Mouse (Mus musculus) spleen, adult 2 months (tissue): Measurements from ENCODE around the gene Wdr93.

Source experiments
- CTCF ChIP-seq: fragments of 200-500 bp; IDR thresholded peaks from 2 replicates; pipeline ENCODE4 v1.5.1; 2011; ENCODE audit warnings: mild to moderate bottlenecking, inconsistent platforms; ENCODE audit not compliant: insufficient read depth, insufficient read length, insufficient replicate concordance; ENCODE audit errors: extremely low read depth
- POLR2A ChIP-seq: fragments of 200-500 bp; IDR thresholded peaks from 2 replicates; pipeline ENCODE4 v1.6.1; 2011; ENCODE audit warnings: low read depth, low read length, inconsistent platforms

DNA sequence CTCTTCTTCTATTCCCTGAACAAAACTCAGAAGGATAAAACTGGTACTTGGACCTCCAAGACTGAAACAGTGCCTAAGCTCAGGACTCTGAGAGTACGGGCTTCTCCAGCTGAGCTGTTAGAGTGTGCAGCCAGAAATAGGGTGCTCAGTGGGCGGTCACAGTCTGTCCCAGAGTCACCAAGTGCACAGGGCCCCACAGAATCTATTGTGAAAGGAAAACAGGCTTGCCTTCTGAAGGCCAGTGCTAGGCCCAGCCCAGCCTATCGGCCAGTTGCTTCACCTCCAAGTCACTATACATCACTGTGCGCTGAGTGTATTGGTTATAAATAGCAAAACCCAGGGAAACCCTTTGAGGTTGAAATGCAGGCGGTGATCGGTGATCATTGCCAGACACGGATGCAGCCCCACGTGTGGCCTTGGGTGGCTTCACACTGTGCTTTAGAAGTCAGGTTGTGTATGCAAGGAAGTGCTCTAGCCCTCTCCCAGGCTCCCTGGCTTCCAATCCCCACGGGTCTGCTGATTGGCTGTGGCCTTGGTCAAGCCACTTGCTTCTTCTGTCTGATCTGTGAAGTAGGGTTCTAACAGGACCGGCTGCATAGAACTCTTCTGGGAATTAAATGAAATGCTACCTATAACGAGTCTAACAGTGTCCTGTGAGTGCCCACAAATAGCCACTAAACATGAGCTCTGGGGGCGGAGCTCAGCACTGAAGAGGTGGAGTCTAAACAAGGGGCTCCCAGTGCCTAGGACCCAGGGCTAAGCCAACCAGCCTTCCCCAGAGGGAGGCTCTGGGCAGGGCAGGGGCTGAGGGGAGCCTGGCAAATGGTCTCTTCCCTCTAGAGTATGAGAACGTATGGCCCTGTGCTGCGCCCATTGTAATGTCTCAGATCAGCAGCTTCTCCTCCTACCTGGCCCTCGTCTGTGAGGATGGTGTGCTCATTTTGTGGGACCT is 28.9 kb downstream of the Wdr93 start:
- TF ChIP-seq POLR2A (no peak), CTCF (no peak)
